Mouse (Mus musculus) neutrophil, adult 83 days (primary cell): ENCODE results near the gene Pycr2. TPM values are rescaled to one million over a fixed set of nuclear protein-coding genes. Genes with fewer than 3 reads are reported as not detected.

Source experiments
- total RNA-seq, 2 experiments: library from RNA; stranded (reverse); gene quantifications; one replicate each; pipeline ENCODE4 v1.2.4; 2023

Gene Pycr2
- 10 to 100 TPM; 15.8 to 18.7 TPM for total RNA-seq

GRCm38 (mm10) chr1:180904039-180904814 is at the start of gene Pycr2:
Pycr2 (plus strand) TSS chr1:180904293.

GRCm38 (mm10) chr1:180892808-180893207 is 11.3 kb upstream of the Pycr2 start, which contains the start of gene Lefty2:
Lefty2 (plus strand) TSS chr1:180893108.

GRCm38 (mm10) chr1:180934467-180935419 is 30.6 kb downstream of the Pycr2 start, which contains the start of gene Lefty1:
Lefty1 (plus strand) TSS chr1:180935022.

GRCm38 (mm10) chr1:180942166-180943031 is 38.3 kb downstream of the Pycr2 start, which contains the start of gene Tmem63a:
Tmem63a (plus strand) TSS chr1:180942344.

Other genes starting within 250 kb of the Pycr2 start
- gene Mixl1, start 207.3 kb upstream of the Pycr2 start, total RNA-seq: not detected
- 10 to 100 TPM; 27.3 to 32.0 TPM for gene Acbd3, start 178.2 kb upstream of the Pycr2 start, total RNA-seq
- 1,000 to 10,000 TPM; 1,597 to 1,610 TPM for gene H3f3a, start 90.3 kb upstream of the Pycr2 start, total RNA-seq
- 10 to 100 TPM; 39.0 to 49.5 TPM for gene Sde2, start 53.2 kb upstream of the Pycr2 start, total RNA-seq
- gene Lefty2, start 11.2 kb upstream of the Pycr2 start, total RNA-seq: not detected
- 1 to 10 TPM in 1 of 2 experiments, not detected in 1; 1.3 TPM for gene Lefty1, start 30.7 kb downstream of the Pycr2 start, total RNA-seq
- gene Tmem63a, start 38.1 kb downstream of the Pycr2 start, total RNA-seq: 10 to 100 TPM; 67.6 to 79.7 TPM
- gene Ephx1, start 116.6 kb downstream of the Pycr2 start, total RNA-seq: under 1 TPM; 0.39 to 0.55 TPM
- gene 9130409I23Rik, start 146.9 kb downstream of the Pycr2 start, total RNA-seq: not detected
- 10 to 100 TPM; 10.1 TPM for gene Nvl, start 239.9 kb downstream of the Pycr2 start, total RNA-seq
- 10 to 100 TPM; 33.1 to 34.5 TPM for gene Cnih4, start 240.4 kb downstream of the Pycr2 start, total RNA-seq